Mouse (Mus musculus) liver, embryonic 11.5 days (tissue): ENCODE measurements around the gene Tor4a. TPM values are rescaled to one million over a fixed set of nuclear protein-coding genes. Genes with fewer than 3 reads are reported as not detected.

ENCODE experiments used
- ATAC-seq: fragments of 200-750 bp; cut with Nextera tagmentation; replicated peaks from 2 replicates; pipeline ENCODE4 v1.8.0; 2017; ENCODE audit warnings: moderate number of reproducible peaks, mild to moderate bottlenecking, moderate TSS enrichment, moderate library complexity; ENCODE audit not compliant: low FRiP score
- DNase-seq: peaks from one replicate; pipeline ENCODE4 v3.0.0-alpha.2; 2017; ENCODE audit warnings: low spot score
- H3K27ac ChIP-seq: fragments of 300-500 bp; sonication (generic); 2 replicates; pipeline ENCODE4 v1.5.1; 2014; ENCODE audit warnings: mild to moderate bottlenecking, low read depth, low read length, control low read depth
- H3K27me3 ChIP-seq: fragments of 300-500 bp; sonication (generic); replicated peaks from 2 replicates; pipeline ENCODE4 v1.6.1; 2014; ENCODE audit warnings: low read length, mixed read lengths; ENCODE audit not compliant: control insufficient read depth, insufficient read depth
- H3K36me3 ChIP-seq: fragments of 300-500 bp; sonication (generic); 2 replicates; pipeline ENCODE4 v1.6.1; 2014; ENCODE audit warnings: mild to moderate bottlenecking, low read length, moderate library complexity, mixed read lengths; ENCODE audit not compliant: control insufficient read depth, insufficient read depth
- H3K4me1 ChIP-seq: fragments of 300-500 bp; sonication (generic); replicated peaks from 2 replicates; pipeline ENCODE4 v1.6.1; 2014; ENCODE audit warnings: low read length, mixed read lengths; ENCODE audit not compliant: control insufficient read depth, insufficient read depth
- H3K4me2 ChIP-seq: fragments of 300-500 bp; sonication (generic); 2 replicates; pipeline ENCODE4 v1.6.1; 2014; ENCODE audit warnings: mild to moderate bottlenecking, control low read depth, moderate library complexity
- H3K4me3 ChIP-seq: fragments of 300-500 bp; sonication (generic); 2 replicates; pipeline ENCODE4 v1.5.1; 2014; ENCODE audit warnings: low read depth, low read length, control low read depth
- H3K9ac ChIP-seq: fragments of 300-500 bp; sonication (generic); 2 replicates; pipeline ENCODE4 v1.6.1; 2014; ENCODE audit warnings: low read depth, low read length, control low read depth
- H3K9me3 ChIP-seq: fragments of 300-500 bp; sonication (generic); 2 replicates; pipeline ENCODE4 v1.6.1; 2016; ENCODE audit warnings: low read length, inconsistent platforms, mixed read lengths; ENCODE audit not compliant: control insufficient read depth
- WGBS: fragments of 180-500 bp; shearing (Covaris S2); extraction: QIAGEN DNeasy Blood & Tissue Kit; methylation state at CpG from one replicate; pipeline ENCODE4 v1.1.7; 2014; 5-methylcytosine and 5-hydroxymethylcytosine counted together
- polyA plus RNA-seq: library from polyadenylated mRNA; unstranded; fragments of >200 nt; fragmentation: Nextera tagmentation; extraction: Ambion mirVana; gene quantifications from 2 replicates; pipeline ENCODE4 v1.2.1, GENCODE M21; 2014

Tor4a gene
- polyA plus RNA-seq, 1 experiment from 2014 or later, result 12.1 TPM

- no peak overlapping the region for H3K27ac ChIP-seq
- peaks cover 6% of the 10 kb centered on the region for H3K4me1 ChIP-seq
- H3K36me3 ChIP-seq, result peaks cover 9% of the 10 kb centered on the region
- 62% methylated on average over 5 of the region's 5 CpGs for WGBS
- ATAC-seq (no peak), DNase-seq (no peak)
- H3K4me2 ChIP-seq, result no peak overlapping the region
- no peaks in the 10 kb centered on the region for H3K9me3 ChIP-seq
- no peak overlapping the region; the same call in 1 of the 2 replicates for H3K4me3 ChIP-seq
- H3K9ac ChIP-seq, result no peak overlapping the region
- no peaks in the 10 kb centered on the region for H3K27me3 ChIP-seq
These were observed 24.7 kb upstream of the Tor4a start for GRCm38 (mm10) chr2:25221331-25221772.

- ATAC-seq (no peak), DNase-seq (no peak)
- Histone ChIP-seq H3K27me3 (no peaks in the 10 kb centered on the region), H3K4me2 (no peak within 1 kb of the TSS), H3K9ac (no peak within 1 kb of the TSS), H3K4me1 (no peaks in the 10 kb centered on the region; the same call in 1 of the 2 replicates), H3K27ac (no peak within 1 kb of the TSS), H3K4me3 (no peak within 1 kb of the TSS), H3K36me3 (peaks cover 7% of the 10 kb centered on the region), H3K9me3 (no peaks in the 10 kb centered on the region)
These were observed 21.8 kb upstream of the Tor4a start, which contains the start of gene Fam166a for GRCm38 (mm10) chr2:25218445-25218844. TSS of gene Fam166a (plus strand) at chr2:25218745.

- no peaks in the 10 kb centered on the region for H3K9me3 ChIP-seq
- no peaks in the 10 kb centered on the region for H3K4me1 ChIP-seq
- no peak overlapping the region for H3K9ac ChIP-seq
- peaks cover 4% of the 10 kb centered on the region for H3K36me3 ChIP-seq
- H3K27me3 ChIP-seq, result no peaks in the 10 kb centered on the region
- H3K4me3 ChIP-seq, result no peak overlapping the region
- DNase-seq (no peak), ATAC-seq (no peak)
- no peak overlapping the region for H3K27ac ChIP-seq
- H3K4me2 ChIP-seq, result no peak overlapping the region
- 54% methylated on average over 2 of the region's 2 CpGs for WGBS
These were observed 21.0 kb upstream of the Tor4a start for GRCm38 (mm10) chr2:25217666-25218065.

GRCm38 (mm10) chr2:25214444-25214843 lies 17.8 kb upstream of the Tor4a start, which contains the start of gene Stpg3:
TSS of gene Stpg3 (minus strand) at chr2:25214637.
- H3K4me1 ChIP-seq, result peaks cover 13% of the 10 kb centered on the region
- H3K4me2 ChIP-seq, result no peak within 1 kb of the TSS
- no peaks in the 10 kb centered on the region for H3K27me3 ChIP-seq
- no peak within 1 kb of the TSS for H3K27ac ChIP-seq
- 76% methylated on average over 3 of the region's 3 CpGs for WGBS
- H3K4me3 ChIP-seq, result no peak within 1 kb of the TSS
- ATAC-seq (no peak), DNase-seq (no peak)
- H3K9me3 ChIP-seq, result no peaks in the 10 kb centered on the region
- H3K9ac ChIP-seq, result no peak within 1 kb of the TSS
- H3K36me3 ChIP-seq, result 0 out of 2 replicates have a peak, but pooled peaks cover 2% of the 10 kb centered on the region

GRCm38 (mm10) chr2:25213266-25213865 lies 16.7 kb upstream of the Tor4a start:
- Histone ChIP-seq H3K36me3 (peaks cover 6% of the 10 kb centered on the region; the same call in 1 of the 2 replicates), H3K27me3 (no peaks in the 10 kb centered on the region), H3K4me3 (no peak overlapping the region), H3K27ac (no peak overlapping the region), H3K4me1 (peaks cover 16% of the 10 kb centered on the region), H3K9me3 (no peaks in the 10 kb centered on the region), H3K9ac (no peak overlapping the region), H3K4me2 (no peak overlapping the region)
- ATAC-seq (no peak), DNase-seq (no peak)
- WGBS, result 59% methylated on average over 23 of the region's 23 CpGs

- Histone ChIP-seq H3K4me1 (peaks cover 16% of the 10 kb centered on the region), H3K27me3 (no peaks in the 10 kb centered on the region), H3K36me3 (peaks cover 12% of the 10 kb centered on the region), H3K9me3 (no peaks in the 10 kb centered on the region), H3K4me3 (peak within 1 kb of the TSS; percentile 89), H3K27ac (peak within 1 kb of the TSS; percentile 65), H3K9ac (peak within 1 kb of the TSS; percentile 88), H3K4me2 (peak within 1 kb of the TSS; percentile 76)
- under 1% methylated on average over 44 of the region's 44 CpGs for WGBS
- DNase-seq (peak; percentile 98), ATAC-seq (peak; percentile 96)
These were observed 14.5 kb upstream of the Tor4a start, which contains the start of gene Nelfb for GRCm38 (mm10) chr2:25211121-25211670. TSS of gene Nelfb (minus strand) at chr2:25211489.

- peaks cover 16% of the 10 kb centered on the region for H3K36me3 ChIP-seq
- ATAC-seq (peak; percentile 13), DNase-seq (no peak)
- peak overlapping the region; percentile 76 for H3K4me2 ChIP-seq
- H3K9me3 ChIP-seq, result no peaks in the 10 kb centered on the region
- no peaks in the 10 kb centered on the region for H3K27me3 ChIP-seq
- H3K4me3 ChIP-seq, result peak overlapping the region; percentile 89
- H3K27ac ChIP-seq, result peak overlapping the region; percentile 65
- peak overlapping the region; percentile 88 for H3K9ac ChIP-seq
- H3K4me1 ChIP-seq, result peaks cover 16% of the 10 kb centered on the region
- under 1% methylated on average over 24 of the region's 24 CpGs for WGBS
These were observed 14.0 kb upstream of the Tor4a start for GRCm38 (mm10) chr2:25210686-25211085.

GRCm38 (mm10) chr2:25207593-25207992 lies 10.9 kb upstream of the Tor4a start:
- no peak overlapping the region for H3K9ac ChIP-seq
- H3K27ac ChIP-seq, result no peak overlapping the region
- no peak overlapping the region for H3K4me3 ChIP-seq
- DNase-seq, result no peak
- H3K9me3 ChIP-seq, result no peaks in the 10 kb centered on the region
- no peak for ATAC-seq
- no peaks in the 10 kb centered on the region for H3K27me3 ChIP-seq
- 71% methylated on average over 1 of the region's 1 CpGs for WGBS
- H3K4me1 ChIP-seq, result peaks cover 16% of the 10 kb centered on the region
- no peak overlapping the region for H3K4me2 ChIP-seq
- H3K36me3 ChIP-seq, result peaks cover 33% of the 10 kb centered on the region
